In genomic region chr7:84150361-84151000, GRCm38 (mm10) we compare ENCODE assay signal across 8 mouse cellular contexts. TPM values are rescaled to one million over a fixed set of nuclear protein-coding genes. Genes with fewer than 3 reads are reported as not detected.
DNase-seq lines count a peak whose midpoint lies in the region; ATAC-seq and TF ChIP-seq lines count a peak whose summit lies in the region.

No protein-coding gene starts in this region.

- H3K27me3 ChIP-seq in cerebellum, adult 2 months (ENCODE audit: control insufficient read depth, insufficient read depth, low read length), result no peaks in the 10 kb centered on the region
- no peaks in the 10 kb centered on the region for H3K27me3 ChIP-seq in CH12.LX (replicated peaks)
- H3K27me3 ChIP-seq in heart, embryonic 16.5 days (ENCODE audit: control insufficient read depth, insufficient read depth, low read length), result no peaks in the 10 kb centered on the region
- 0 out of 2 replicates have a peak, but pooled peaks cover 2% of the 10 kb centered on the region for H3K27me3 ChIP-seq in liver, embryonic 16.5 days (ENCODE audit: control insufficient read depth, insufficient read depth, low read depth, low read length)

- DNase-seq in cerebellum, adult 2 months, result no peak
- DNase-seq in cerebellum, postnatal 10 days, result no peak
- DNase-seq in CH12.LX (ENCODE audit: extremely low read depth), result no peak
- DNase-seq in thymus, postnatal 0 days (ENCODE audit: low spot score), result no peak
- no peak for DNase-seq in adrenal gland, postnatal 4 days (ENCODE audit: low spot score in 2 of 2)
- DNase-seq in spleen, postnatal 36 days (ENCODE audit: low spot score in 2 of 2), result no peak

- H3K27ac ChIP-seq in cerebellum, adult 2 months (ENCODE audit: insufficient read depth, low read length), result no peak overlapping the region
- H3K27ac ChIP-seq in CH12.LX (ENCODE audit: insufficient read depth, low read depth), result peak overlapping the region; percentile 57; the same call in 1 of the 2 replicates
- H3K27ac ChIP-seq in heart, embryonic 16.5 days (ENCODE audit: low read length), result peak overlapping the region; percentile 94
- peak overlapping the region; percentile 82 for H3K27ac ChIP-seq in liver, embryonic 16.5 days (ENCODE audit: low read length)

- WGBS in cerebellum, adult 2 months, result 26% methylated on average over 13 of the region's 13 CpGs
- WGBS in heart, embryonic 16.5 days, result 6% methylated on average over 13 of the region's 13 CpGs
- WGBS in liver, embryonic 16.5 days (ENCODE audit: insufficient replicate concordance), result 7% methylated on average over 13 of the region's 13 CpGs

- H3K79me2 ChIP-seq in CH12.LX (replicated peaks; ENCODE audit: control insufficient read depth, extremely low read depth, insufficient read depth, poor library complexity, severe bottlenecking), result peaks cover 53% of the 10 kb centered on the region

- peak overlapping the region; percentile 63 for H3K4me3 ChIP-seq in cerebellum, adult 2 months (replicated peaks; ENCODE audit: insufficient read depth, low read depth, low read length)
- H3K4me3 ChIP-seq in CH12.LX (replicated peaks in 1 of 3; ENCODE audit: low read depth in 2 of 3, low read length in 2 of 3, poor library complexity in 1 of 3), result peak overlapping the region; percentile 83 to 98 (median 93)
- peak overlapping the region; percentile 88 for H3K4me3 ChIP-seq in heart, embryonic 16.5 days (ENCODE audit: low read length)
- H3K4me3 ChIP-seq in liver, embryonic 16.5 days (ENCODE audit: low read depth, low read length), result peak overlapping the region; percentile 88

- H3K4me2 ChIP-seq in CH12.LX (ENCODE audit: insufficient read depth, low read depth, poor library complexity, severe bottlenecking), result peak overlapping the region; percentile 67
- H3K4me2 ChIP-seq in heart, embryonic 16.5 days (ENCODE audit: low read depth, low read length), result peak overlapping the region; percentile 83
- H3K4me2 ChIP-seq in liver, embryonic 16.5 days (ENCODE audit: low read depth, low read length), result peak overlapping the region; percentile 94

- H3K9me3 ChIP-seq in CH12.LX (replicated peaks; ENCODE audit: low read length), result no peaks in the 10 kb centered on the region
- H3K9me3 ChIP-seq in heart, embryonic 16.5 days (replicated peaks; ENCODE audit: control insufficient read depth, low read length), result no peaks in the 10 kb centered on the region
- no peaks in the 10 kb centered on the region for H3K9me3 ChIP-seq in liver, embryonic 16.5 days (replicated peaks; ENCODE audit: control insufficient read depth, low read length)

- dilution Hi-C loops in CH12.LX (cut with MboI; ENCODE audit: extremely low pct_ligation_motif_present, extremely low pct_unique_long_range_greater_than_20kb, low sequenced_read_pairs), result no loop called here

- TF ChIP-seq CTCF in cerebellum, adult 2 months (IDR thresholded peaks at IDR 0.05; ENCODE audit: borderline replicate concordance, insufficient read depth, low read depth, low read length), result no peak
- TF ChIP-seq CTCF in CH12.LX (conservative IDR thresholded peaks at IDR 0.05 in 1 of 2, IDR thresholded peaks at IDR 0.05 in 1 of 2; ENCODE audit: low read depth in 2 of 2, low read length in 2 of 2), result no peak

- peak; percentile 4; the same call in 1 of the 2 replicates for ATAC-seq in heart, embryonic 16.5 days (replicated peaks; ENCODE audit: extremely low read depth, insufficient read depth, low FRiP score)
- ATAC-seq in liver, embryonic 16.5 days (ENCODE audit: low read depth), result no peak

- no peak for TF ChIP-seq POLR2A in cerebellum, adult 2 months (IDR thresholded peaks at IDR 0.05; ENCODE audit: borderline replicate concordance, insufficient read depth, low read length)
- no peak; the same call in 1 of the 2 replicates for TF ChIP-seq POLR2A in CH12.LX (IDR thresholded peaks at IDR 0.05; ENCODE audit: low read depth, low read length)

- TF ChIP-seq EP300 in CH12.LX (IDR thresholded peaks at IDR 0.05; ENCODE audit: low read length), result no peak

- in situ Hi-C loops in CH12.LX (cut with MboI; ENCODE audit: low pct_ligation_motif_present, low pct_unique_long_range_greater_than_20kb, low sequenced_read_pairs), result loop anchor here (25.0 kb wide), 1 partner anchor 112 kb away; no protein-coding TSS in a partner anchor

- no peak for TF ChIP-seq RAD21 in CH12.LX (IDR thresholded peaks at IDR 0.05; ENCODE audit: low read depth, low read length)

- H3K4me1 ChIP-seq in cerebellum, adult 2 months (ENCODE audit: control insufficient read depth, insufficient read depth, low read length), result no peaks in the 10 kb centered on the region; the same call in 1 of the 2 replicates
- peaks cover 20 to 49% of the 10 kb centered on the region in 2 experiments for H3K4me1 ChIP-seq in CH12.LX (ENCODE audit: control insufficient read depth in 1 of 2, insufficient read depth in 2 of 2)
- peaks cover 42% of the 10 kb centered on the region for H3K4me1 ChIP-seq in heart, embryonic 16.5 days (ENCODE audit: control insufficient read depth, insufficient read depth, low read length)
- H3K4me1 ChIP-seq in liver, embryonic 16.5 days (ENCODE audit: control insufficient read depth, low read depth, low read length), result peaks cover 18% of the 10 kb centered on the region

- H3K36me3 ChIP-seq in CH12.LX (replicated peaks in 1 of 2; ENCODE audit: control insufficient read depth in 1 of 2, insufficient read depth in 1 of 2, low read length in 1 of 2), result peaks cover 2 to 32% of the 10 kb centered on the region in 2 experiments
- H3K36me3 ChIP-seq in heart, embryonic 16.5 days (ENCODE audit: control insufficient read depth, insufficient read depth), result 0 out of 2 replicates have a peak, but pooled peaks cover 3% of the 10 kb centered on the region
- H3K36me3 ChIP-seq in liver, embryonic 16.5 days (ENCODE audit: control insufficient read depth, insufficient read depth), result no peaks in the 10 kb centered on the region

- peak overlapping the region; percentile 88 for H3K9ac ChIP-seq in CH12.LX (ENCODE audit: insufficient read depth, low read depth)
- H3K9ac ChIP-seq in heart, embryonic 16.5 days (ENCODE audit: low read length), result peak overlapping the region; percentile 95
- peak overlapping the region; percentile 82 for H3K9ac ChIP-seq in liver, embryonic 16.5 days (ENCODE audit: low read depth, low read length)

TF ChIP-seq in CH12.LX, 34 proteins besides CTCF, POLR2A, EP300 and RAD21:
- TF ChIP-seq ZMIZ1 (IDR thresholded peaks at IDR 0.05; ENCODE audit: low read depth, low read length) (0 out of 2 replicates have a peak, but pooled peaks have one; percentile 12), IRF4 (IDR thresholded peaks at IDR 0.05; ENCODE audit: low read depth, low read length) (no peak), MAFK (IDR thresholded peaks at IDR 0.05; ENCODE audit: insufficient replicate concordance, low read length) (no peak), ELF1 (IDR thresholded peaks at IDR 0.05; ENCODE audit: low read depth, low read length) (0 out of 2 replicates have a peak, but pooled peaks have one; percentile 15), GABPA (IDR thresholded peaks at IDR 0.05; ENCODE audit: insufficient replicate concordance, low read depth, low read length) (no peak), ZKSCAN1 (IDR thresholded peaks at IDR 0.05; ENCODE audit: borderline replicate concordance, low read depth, low read length) (no peak), CHD2 (IDR thresholded peaks at IDR 0.05; ENCODE audit: low read length) (peak; percentile 30; the same call in 1 of the 2 replicates)

RNA-seq across cellular contexts. Expression of gene Abhd17c, which starts 1.2 kb away (rescaled TPM):
- 22.8 and 23.9 TPM in 2 replicates for polyA plus RNA-seq in cerebellum, adult 2 months (2012; rRNA removed)
- total RNA-seq in CH12.LX (2012; rRNA removed) (34.0 and 35.3 TPM in 2 replicates), CH12.LX (2014; rRNA removed) (40.4 and 41.8 TPM in 2 replicates)
- polyA plus RNA-seq in CH12.LX (2012; ENCODE audit: insufficient read length, low read depth), result 36.1 and 44.0 TPM in 2 replicates
- 14.5 and 34.1 TPM in 2 replicates for polyA plus RNA-seq in heart, embryonic 16.5 days (2015; fragmentation: Nextera tagmentation; extraction: Ambion mirVana)
- 2.9 and 3.2 TPM in 2 replicates for polyA plus RNA-seq in liver, embryonic 16.5 days (2015; fragmentation: Nextera tagmentation; extraction: Ambion mirVana)
- polyA plus RNA-seq in thymus, postnatal 0 days (2015; fragmentation: Nextera tagmentation; extraction: Ambion mirVana), result 38.6 and 46.5 TPM in 2 replicates
- total RNA-seq in adrenal gland, postnatal 4 days (2021), result 10 to 100 TPM; 45.0 to 53.9 TPM
